Mouse (Mus musculus): ENCODE measurements around the gene Col15a1.

GRCm38 (mm10) chr4:47281920-47282682 is 74.1 kb downstream of the Col15a1 start:
- TF ChIP-seq CTCF (IDR thresholded peaks at IDR 0.05; ENCODE audit: low read depth) (no peak), EP300 (IDR thresholded peaks at IDR 0.05; ENCODE audit: low read depth) (no peak)

Data from liver, embryonic 14.5 days (tissue).